Mouse (Mus musculus) embryonic facial prominence, embryonic 11.5 days (tissue): ENCODE measurements at regions not wholly inside any gene's neighbourhood (a gene's known extent, or its start where the extent isn't known, plus 50 kb on each side); places are given as distances from the start of the nearest gene placed in this dataset. TPM values are rescaled to one million over a fixed set of nuclear protein-coding genes. Genes with fewer than 3 reads are reported as not detected.

Experiments used
- microRNA counts: library from miRNA; unstranded; fragments of <30 nt; microRNA quantifications from one replicate; lab custom pipeline; 2016
- microRNA-seq: library from miRNA; unstranded; fragments of <30 nt; microRNA quantifications from one replicate; pipeline ENCODE4, GENCODE M21; 2016; ENCODE audit warnings: borderline number of aligned reads

MicroRNAs encoded in the stretch of these regions (microRNA counts, 519-probe panel; counts per million panel counts)
- microRNA mmu-miR-2136 (lab: Ali Mortazavi, UCI) = not detected

Small RNA genes in the stretch of these regions (microRNA-seq; reads per million reads assigned to microRNA genes)
- not detected for gene Mir2136
